Mouse (Mus musculus) brain, embryonic 14.5 days (tissue): ENCODE results near the gene Sp100.

Experiments
- CTCF ChIP-seq: fragments of 200-500 bp; IDR thresholded peaks from 2 replicates; pipeline ENCODE4 v1.5.1; 2012; ENCODE audit warnings: inconsistent platforms, mild to moderate bottlenecking, moderate library complexity, borderline replicate concordance; ENCODE audit not compliant: insufficient read depth, insufficient read length; ENCODE audit errors: extremely low read depth
- POLR2A ChIP-seq: fragments of 200-500 bp; IDR thresholded peaks from 2 replicates; pipeline ENCODE4 v1.6.1; 2012; ENCODE audit warnings: mild to moderate bottlenecking, inconsistent platforms, borderline replicate concordance; ENCODE audit not compliant: poor library complexity, insufficient read depth, insufficient read length, severe bottlenecking; ENCODE audit errors: extremely low read depth

DNA sequence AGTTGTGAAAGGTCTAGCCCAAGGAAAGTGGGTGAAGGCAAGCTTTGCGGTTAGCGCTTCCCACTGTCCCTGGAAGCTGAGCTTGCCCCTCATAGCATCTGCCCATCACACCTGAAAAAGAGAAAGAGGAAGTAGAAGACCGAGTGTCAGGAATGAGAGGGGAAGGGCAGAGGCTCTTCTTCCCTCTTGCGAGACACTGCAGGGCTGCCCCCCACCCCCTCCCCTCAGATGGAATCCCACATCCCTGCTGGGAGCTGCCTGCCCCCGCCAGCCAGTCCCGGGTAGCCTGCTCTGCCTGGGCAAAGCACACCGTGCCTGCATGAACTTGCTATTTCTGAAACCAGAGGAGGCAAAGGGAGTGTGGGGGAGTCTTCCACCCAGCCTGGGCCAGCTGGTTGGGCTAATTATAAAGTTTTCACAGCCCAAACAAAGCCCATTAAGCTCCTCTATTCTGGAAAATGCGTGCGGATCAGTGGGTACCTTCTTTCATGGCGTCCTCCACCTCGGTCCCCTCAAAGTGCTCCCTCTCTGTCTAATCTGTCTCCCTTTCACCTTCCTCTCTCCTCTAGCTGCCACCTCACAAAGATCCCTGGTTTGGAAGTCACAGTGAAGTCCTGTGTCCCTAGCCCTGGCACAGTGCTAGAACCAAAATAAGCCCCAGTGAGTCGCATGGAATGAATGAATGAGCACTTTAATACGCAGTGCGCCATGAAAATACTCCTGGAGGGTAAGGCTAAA is 108.6 kb downstream of the Sp100 start:
- TF ChIP-seq CTCF (no peak), POLR2A (no peak)
